8 mouse cellular contexts compared by ENCODE assay signal in genomic region chr11:108258811-108259266, GRCm38 (mm10).
A peak's percentile ranks its signal among the peaks of the same experiment; 100 is the strongest.
DNase-seq lines count a peak whose midpoint lies in the region; ATAC-seq lines count a peak whose summit lies in the region.

No protein-coding gene starts in this region.

- no peaks in the 10 kb centered on the region for H3K9me3 ChIP-seq in lung, embryonic 15.5 days

- WGBS in lung, embryonic 15.5 days: 25% methylated on average over 5 of the region's 5 CpGs

- no peak overlapping the region for H3K9ac ChIP-seq in lung, embryonic 15.5 days

- H3K4me2 ChIP-seq in lung, embryonic 15.5 days: no peak overlapping the region

- ATAC-seq in cerebellum, adult (ENCODE audit: insufficient number of reproducible peaks, low FRiP score, low TSS enrichment): peak; percentile 40; the same call in 1 of the 2 replicates
- peak; percentile 72; the same call in 1 of the 2 replicates for ATAC-seq in lung, embryonic 15.5 days (ENCODE audit: borderline replicate concordance, extremely low read depth, low FRiP score, low TSS enrichment)

- H3K36me3 ChIP-seq in lung, embryonic 15.5 days: no peaks in the 10 kb centered on the region

- H3K4me3 ChIP-seq in lung, embryonic 15.5 days: no peak overlapping the region

- intact Hi-C loops in left cerebral cortex, postnatal 4 days (cut with DNase I): no loop called here
- intact Hi-C loops in left cerebral cortex, postnatal 36 days (cut with DNase I): no loop called here
- intact Hi-C loops in gastrocnemius, postnatal 36 days (cut with DNase I): no loop called here

- H3K27me3 ChIP-seq in lung, embryonic 15.5 days: no peaks in the 10 kb centered on the region

- peak overlapping the region; percentile 30 for H3K27ac ChIP-seq in lung, embryonic 15.5 days

- H3K4me1 ChIP-seq in lung, embryonic 15.5 days: peaks cover 64% of the 10 kb centered on the region

- DNase-seq in left cerebral cortex, postnatal 4 days: peak; percentile 84
- DNase-seq in left cerebral cortex, postnatal 36 days (ENCODE audit: low spot score in 2 of 2): no peak
- DNase-seq in gastrocnemius, postnatal 36 days: peak; percentile 30 to 34
- no peak for DNase-seq in thymus, postnatal 0 days (ENCODE audit: low spot score)
- no peak for DNase-seq in T-cell, adult 2 months (ENCODE audit: low spot score)
- DNase-seq in ovary, adult 18-20 months (ENCODE audit: low spot score): no peak

Comparison
In these comparisons a context has a peak if more than half of its experiments do, and no peak if none do; other contexts are left out.
1. DNase-seq: peak in left cerebral cortex, postnatal 4 days (single experiment) and gastrocnemius, postnatal 36 days (2 of 2); none in left cerebral cortex, postnatal 36 days (0 of 2), thymus, postnatal 0 days (single experiment), T-cell, adult 2 months (single experiment) and ovary, adult 18-20 months (single experiment).